Mouse (Mus musculus) kidney, adult 2 months (tissue): ENCODE measurements around the gene Tiprl. TPM values are rescaled to one million over a fixed set of nuclear protein-coding genes. Genes with fewer than 3 reads are reported as not detected.
A peak's percentile ranks its signal among the peaks of the same experiment; 100 is the strongest.

Experiments
- DNase-seq: peaks from one replicate; pipeline ENCODE4 v3.0.0; 2021
- H3K27ac ChIP-seq: fragments of 200-500 bp; 2 replicates; pipeline ENCODE4 v1.5.1; 2012; ENCODE audit warnings: low read depth, low read length, control low read depth, inconsistent platforms; ENCODE audit not compliant: insufficient read depth
- H3K27me3 ChIP-seq: fragments of 200-500 bp; replicated peaks from 2 replicates; pipeline ENCODE4 v1.6.1; 2012; ENCODE audit warnings: mild to moderate bottlenecking, moderate library complexity, low read length, inconsistent platforms; ENCODE audit not compliant: control insufficient read depth, insufficient read depth
- H3K36me3 ChIP-seq: fragments of 200-500 bp; 2 replicates; pipeline ENCODE4 v1.6.1; 2012; ENCODE audit warnings: mild to moderate bottlenecking, moderate library complexity, low read length, inconsistent platforms; ENCODE audit not compliant: control insufficient read depth, insufficient read depth
- H3K4me1 ChIP-seq: fragments of 200-500 bp; 2 replicates; pipeline ENCODE4 v1.6.1; 2011; ENCODE audit warnings: low read length; ENCODE audit not compliant: control insufficient read depth, insufficient read depth
- H3K4me3 ChIP-seq: fragments of 200-500 bp; 2 replicates; pipeline ENCODE4 v1.5.1; 2011; ENCODE audit warnings: mild to moderate bottlenecking, low read depth, low read length, control low read depth; ENCODE audit not compliant: insufficient read depth
- CTCF ChIP-seq: fragments of 200-500 bp; conservative IDR thresholded peaks from 2 replicates; pipeline ENCODE4 v1.5.1; 2011; ENCODE audit warnings: low read depth, mild to moderate bottlenecking, control low read depth, low read length, moderate library complexity, mixed read lengths; ENCODE audit not compliant: insufficient read depth, insufficient read length
- POLR2A ChIP-seq: fragments of 200-500 bp; IDR thresholded peaks from one replicate; pipeline ENCODE4 v1.6.1; 2011; ENCODE audit warnings: low read depth, low read length, control low read depth
- WGBS: fragments of 180-500 bp; shearing (Covaris S2); methylation state at CpG from one replicate; pipeline ENCODE4 v1.1.7; 2018; 5-methylcytosine and 5-hydroxymethylcytosine counted together
- polyA plus RNA-seq: library from polyadenylated mRNA; depleted of rRNA; stranded (reverse); fragments of >200 nt; gene quantifications from 2 replicates; pipeline ENCODE4 v1.2.3, GENCODE M21; 2012

Gene Tiprl
- polyA plus RNA-seq, 1 experiment: 21.0 TPM

- H3K4me3 ChIP-seq: no peak overlapping the region
- H3K27ac ChIP-seq: no peak overlapping the region
- WGBS: 84% methylated on average over 6 of the region's 6 CpGs
- no peaks in the 10 kb centered on the region for H3K27me3 ChIP-seq
- no peaks in the 10 kb centered on the region for H3K4me1 ChIP-seq
- no peaks in the 10 kb centered on the region for H3K36me3 ChIP-seq
- DNase-seq: no peak
- no peak for TF ChIP-seq POLR2A
- no peak for TF ChIP-seq CTCF
These were observed 38.1 kb upstream of the Tiprl start for GRCm38 (mm10) chr1:165274946-165275345.

GRCm38 (mm10) chr1:165252027-165252671 lies 15.4 kb upstream of the Tiprl start:
- no peak overlapping the region for H3K27ac ChIP-seq
- no peaks in the 10 kb centered on the region for H3K27me3 ChIP-seq
- 42% methylated on average over 11 of the region's 11 CpGs for WGBS
- H3K36me3 ChIP-seq: no peaks in the 10 kb centered on the region
- peak; percentile 66 for TF ChIP-seq CTCF
- TF ChIP-seq POLR2A: no peak
- no peak overlapping the region for H3K4me3 ChIP-seq
- no peaks in the 10 kb centered on the region for H3K4me1 ChIP-seq
- peak; percentile 62 for DNase-seq

GRCm38 (mm10) chr1:165250546-165250945 lies 13.8 kb upstream of the Tiprl start:
- H3K27me3 ChIP-seq: no peaks in the 10 kb centered on the region
- no peaks in the 10 kb centered on the region for H3K36me3 ChIP-seq
- H3K27ac ChIP-seq: no peak overlapping the region
- DNase-seq: no peak
- TF ChIP-seq POLR2A (no peak), CTCF (no peak)
- H3K4me3 ChIP-seq: no peak overlapping the region
- WGBS: 88% methylated on average over 2 of the region's 2 CpGs
- no peaks in the 10 kb centered on the region for H3K4me1 ChIP-seq

DNA sequence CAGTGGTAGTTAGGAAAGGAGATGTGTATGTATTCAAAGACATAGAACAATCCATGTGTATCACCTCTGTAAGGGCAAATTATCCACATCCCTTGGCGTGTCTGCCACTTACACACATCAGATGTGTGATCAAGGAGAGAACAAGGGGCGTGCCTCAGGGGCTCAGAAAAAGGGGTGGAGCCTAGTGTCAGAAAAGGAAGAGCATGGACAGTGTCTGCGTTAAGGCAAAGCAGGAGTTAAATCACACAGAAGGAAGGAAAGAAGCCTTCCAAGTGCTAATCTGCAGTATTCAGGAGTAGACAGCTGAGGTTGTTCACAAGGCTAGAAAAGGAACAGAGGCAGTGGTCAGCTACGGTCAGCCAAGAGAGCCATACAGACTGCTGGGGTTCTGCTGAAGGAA lies 12.0 kb upstream of the Tiprl start:
- TF ChIP-seq CTCF (no peak), POLR2A (no peak)
- no peak for DNase-seq

DNA sequence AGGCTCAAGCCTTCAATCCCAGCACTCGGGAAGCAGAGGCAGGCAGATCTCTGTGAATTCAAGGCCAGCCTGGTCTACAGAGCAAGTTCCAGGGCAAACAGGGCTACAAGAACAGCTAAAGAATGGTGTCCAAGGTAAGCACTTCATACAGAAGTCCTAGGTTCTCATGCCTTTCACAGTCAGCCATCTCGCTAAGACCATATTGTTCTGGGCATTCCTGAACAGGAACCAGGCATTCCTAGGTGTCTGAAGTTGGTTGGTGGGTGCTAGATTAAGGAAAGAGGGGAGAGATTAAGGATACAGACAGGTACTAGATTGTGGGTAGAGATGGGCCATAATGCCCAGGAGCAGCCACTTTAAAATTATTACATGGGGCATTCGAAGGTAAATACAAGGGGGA lies 11.0 kb upstream of the Tiprl start:
- H3K27me3 ChIP-seq: no peaks in the 10 kb centered on the region
- WGBS: 88% methylated on average over 3 of the region's 3 CpGs
- no peaks in the 10 kb centered on the region for H3K36me3 ChIP-seq
- H3K4me1 ChIP-seq: no peaks in the 10 kb centered on the region
- H3K4me3 ChIP-seq: no peak overlapping the region
- H3K27ac ChIP-seq: no peak overlapping the region
- DNase-seq: no peak
- TF ChIP-seq POLR2A (no peak), CTCF (no peak)

More for the DNA sequence above, 12.0 kb upstream of the Tiprl start:
- Histone ChIP-seq H3K27ac (no peak overlapping the region), H3K4me3 (no peak overlapping the region), H3K27me3 (no peaks in the 10 kb centered on the region), H3K4me1 (no peaks in the 10 kb centered on the region), H3K36me3 (no peaks in the 10 kb centered on the region)
- WGBS: 60% methylated on average over 4 of the region's 4 CpGs

- Histone ChIP-seq H3K36me3 (no peaks in the 10 kb centered on the region), H3K27me3 (no peaks in the 10 kb centered on the region), H3K4me3 (no peak overlapping the region), H3K27ac (no peak overlapping the region), H3K4me1 (no peaks in the 10 kb centered on the region)
- TF ChIP-seq CTCF (no peak), POLR2A (no peak)
- DNase-seq: no peak
- WGBS: 48% methylated on average over 5 of the region's 5 CpGs
These were observed 10.3 kb upstream of the Tiprl start for GRCm38 (mm10) chr1:165247085-165247484.

GRCm38 (mm10) chr1:165246587-165246986 lies 9.8 kb upstream of the Tiprl start:
- no peak for TF ChIP-seq POLR2A
- no peak for TF ChIP-seq CTCF
- no peaks in the 10 kb centered on the region for H3K27me3 ChIP-seq
- H3K27ac ChIP-seq: no peak overlapping the region
- H3K4me3 ChIP-seq: no peak overlapping the region
- no peaks in the 10 kb centered on the region for H3K4me1 ChIP-seq
- WGBS: 67% methylated on average over 5 of the region's 5 CpGs
- no peak for DNase-seq
- no peaks in the 10 kb centered on the region for H3K36me3 ChIP-seq

GRCm38 (mm10) chr1:165235846-165236245 lies 950 bp downstream of the Tiprl start:
- Histone ChIP-seq H3K27me3 (no peaks in the 10 kb centered on the region), H3K36me3 (no peaks in the 10 kb centered on the region), H3K4me1 (peaks cover 16% of the 10 kb centered on the region), H3K27ac (no peak overlapping the region; the same call in 1 of the 2 replicates), H3K4me3 (peak overlapping the region; percentile 94)
- no peak for TF ChIP-seq CTCF
- no peak for TF ChIP-seq POLR2A
- DNase-seq: no peak
- WGBS: 7% methylated on average over 10 of the region's 10 CpGs
